Mouse (Mus musculus): ENCODE data around the gene Peli2.

Gene Peli2

DNA sequence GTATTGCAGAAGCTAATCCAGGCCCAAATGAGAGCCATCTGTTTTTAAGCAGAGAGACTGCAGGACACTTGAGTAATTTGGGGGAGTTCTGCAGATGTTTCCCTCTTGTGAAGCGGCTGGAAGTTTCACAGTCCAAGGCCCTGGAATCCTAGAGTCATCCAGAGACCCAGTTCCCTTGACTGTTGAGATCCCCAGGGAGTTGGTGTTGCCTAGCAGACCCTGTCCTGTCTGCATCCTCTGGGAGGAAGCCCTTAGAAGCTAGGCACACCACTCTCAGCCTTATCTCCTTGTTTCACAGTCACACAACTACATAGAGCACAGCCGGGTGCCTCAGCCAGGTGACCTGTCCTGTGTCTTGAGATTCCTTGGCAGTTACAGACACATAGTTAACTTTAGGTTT is 30.9 kb downstream of the Peli2 start:
- no peak for DNase-seq (ENCODE audit: low spot score in 2 of 2)

DNA sequence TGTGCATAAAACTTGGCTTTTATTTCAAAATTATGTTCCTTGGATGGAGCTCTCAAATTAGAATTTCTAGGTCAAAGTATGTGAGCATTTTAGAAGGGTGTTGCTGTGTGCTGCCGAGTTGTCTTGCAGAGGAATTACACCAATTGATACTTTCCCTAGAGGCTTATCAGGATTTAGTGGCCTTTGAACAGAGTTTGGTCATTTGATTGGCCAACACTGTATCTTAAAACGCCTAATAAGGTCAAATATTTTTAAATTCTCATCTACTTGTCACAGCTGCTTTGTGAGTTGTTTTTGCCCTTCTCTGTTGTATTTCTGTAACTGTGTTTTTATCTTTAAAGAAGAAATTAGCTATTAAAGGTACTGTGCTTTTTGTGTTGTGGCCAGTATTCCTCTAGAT is 32.4 kb downstream of the Peli2 start:
- no peak for DNase-seq (ENCODE audit: low spot score in 2 of 2)

GRCm38 (mm10) chr14:48153865-48154511 is 33.4 kb downstream of the Peli2 start:
- no peak for DNase-seq (ENCODE audit: low spot score in 2 of 2)

DNA sequence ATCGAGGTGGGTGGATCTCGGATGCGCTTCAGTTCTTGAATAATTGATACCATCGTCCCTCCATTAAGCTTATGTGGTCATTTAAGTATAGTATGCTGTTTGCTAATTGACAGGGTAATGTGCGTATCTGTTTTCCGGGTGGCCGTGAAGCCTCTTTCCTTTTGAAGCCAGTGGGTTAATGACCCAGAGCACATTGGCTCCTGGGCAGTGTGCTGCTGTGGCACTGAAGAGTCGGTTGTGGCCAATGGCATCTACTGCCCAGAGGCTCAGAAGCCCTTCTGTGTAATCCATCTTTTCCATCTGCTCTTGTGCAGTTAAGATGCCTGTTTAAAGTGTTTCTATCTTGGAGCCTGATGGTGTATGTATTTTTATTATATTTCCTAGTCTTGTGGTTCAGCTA is 34.0 kb downstream of the Peli2 start:
- no peak for DNase-seq (ENCODE audit: low spot score in 2 of 2)

DNA sequence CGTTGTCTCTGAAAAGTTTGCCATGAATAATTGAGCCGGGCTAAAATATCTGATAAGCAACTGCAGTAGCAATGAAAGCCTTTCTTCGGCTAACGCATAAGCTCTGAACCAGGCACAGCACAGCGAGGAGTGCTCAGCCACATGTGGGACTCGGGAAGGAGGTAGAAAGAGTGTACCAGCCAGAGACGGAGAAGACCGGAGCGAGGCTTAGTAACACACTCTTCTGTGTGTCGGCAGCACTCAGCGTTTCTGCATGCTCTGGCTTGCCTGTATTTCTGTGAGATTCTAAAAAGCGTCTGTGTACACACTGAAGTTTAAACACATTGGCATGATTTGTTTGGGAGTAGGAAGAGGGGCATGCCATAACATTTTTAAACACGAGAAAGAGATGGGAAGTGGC is 34.5 kb downstream of the Peli2 start:
- DNase-seq (ENCODE audit: low spot score in 2 of 2), result no peak

- DNase-seq (ENCODE audit: low spot score in 2 of 2), result no peak
Observed at GRCm38 (mm10) chr14:48157085-48157484, 36.5 kb downstream of the Peli2 start.

DNA sequence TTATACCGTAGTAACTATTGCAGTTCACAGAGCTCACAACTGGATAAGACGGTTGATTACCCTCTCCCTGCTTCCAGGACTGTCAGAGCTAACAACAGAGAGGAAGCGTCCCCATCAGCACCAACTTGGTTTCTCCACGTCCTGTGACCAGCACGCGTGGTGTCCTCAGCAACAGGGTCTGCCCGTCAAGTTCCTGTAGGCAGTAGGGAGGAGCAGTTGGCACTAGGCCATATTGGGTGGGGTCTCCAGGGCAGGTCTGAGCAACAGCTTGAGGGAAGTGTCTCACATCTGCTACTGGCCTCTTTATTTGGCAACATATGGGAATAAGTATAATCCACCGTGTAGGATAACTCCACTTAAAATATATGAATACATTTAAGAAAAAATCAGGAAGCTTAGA is 37.2 kb downstream of the Peli2 start:
- DNase-seq (ENCODE audit: low spot score in 2 of 2), result no peak

DNA sequence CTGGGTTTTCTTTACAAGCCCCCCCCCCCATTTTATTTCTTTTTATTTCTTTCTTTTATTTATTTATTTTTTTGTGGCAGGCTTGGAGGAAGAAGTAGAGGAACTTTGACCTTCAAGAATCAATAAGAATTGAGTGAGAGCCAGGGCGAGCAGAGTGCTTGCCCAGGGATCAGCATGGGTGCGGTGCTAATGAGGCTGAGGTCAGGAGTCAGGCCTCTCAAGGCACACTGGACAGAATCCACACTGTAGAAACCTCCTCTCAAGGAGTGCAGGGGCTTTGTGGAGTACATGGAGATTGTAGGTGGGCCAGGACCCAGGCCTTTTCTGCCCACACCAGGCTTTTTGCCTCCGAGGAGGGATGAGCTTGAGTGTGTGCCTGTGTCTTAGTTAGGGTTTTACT is 38.8 kb downstream of the Peli2 start:
- no peak for DNase-seq (ENCODE audit: low spot score in 2 of 2)

DNA sequence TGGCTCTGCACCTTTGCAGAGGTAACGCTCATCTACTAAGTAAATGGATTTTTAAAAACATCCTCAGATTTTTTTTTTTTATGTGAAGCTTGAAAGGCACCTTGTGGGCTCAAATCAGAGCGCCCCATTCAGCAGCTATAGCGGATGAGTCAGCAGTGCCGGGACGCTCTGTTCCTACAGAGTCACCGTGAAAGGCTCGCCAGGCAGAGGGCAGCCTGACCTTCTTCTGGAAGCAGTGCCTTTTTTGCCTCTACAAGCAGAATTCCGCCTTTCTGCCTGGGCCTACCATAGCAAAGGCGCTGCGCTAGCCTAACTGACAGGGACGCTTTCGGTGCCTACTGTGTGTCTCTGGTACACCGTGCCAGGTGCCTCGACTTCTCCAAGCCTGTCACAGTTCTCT is 41.8 kb downstream of the Peli2 start:
- no peak for DNase-seq (ENCODE audit: low spot score in 2 of 2)

GRCm38 (mm10) chr14:48164917-48165316 is 44.3 kb downstream of the Peli2 start:
- DNase-seq (ENCODE audit: low spot score in 2 of 2), result no peak

- DNase-seq (ENCODE audit: low spot score in 2 of 2), result no peak
Observed at GRCm38 (mm10) chr14:48166396-48166795, 45.8 kb downstream of the Peli2 start.

GRCm38 (mm10) chr14:48167020-48167419 is 46.4 kb downstream of the Peli2 start:
- DNase-seq (ENCODE audit: low spot score in 2 of 2), result no peak

DNA sequence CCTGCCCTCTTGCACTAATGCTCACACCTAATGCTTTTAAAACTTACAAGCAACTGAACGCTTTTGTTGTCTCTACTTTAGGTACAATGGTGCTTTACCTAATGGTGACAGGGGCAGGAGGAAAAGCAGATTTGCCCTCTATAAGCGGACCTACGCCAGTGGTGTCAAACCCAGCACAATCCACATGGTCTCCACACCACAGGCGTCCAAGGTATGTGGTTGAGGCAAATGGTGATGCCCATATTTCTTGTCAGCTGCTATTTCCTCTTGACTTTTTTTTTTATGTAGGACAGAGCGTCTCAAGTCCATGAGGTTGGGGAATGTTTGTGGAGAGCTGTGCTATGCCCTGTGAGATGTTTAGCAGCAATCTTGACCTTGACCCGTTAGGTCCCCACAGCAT is 47.5 kb downstream of the Peli2 start:
- DNase-seq (ENCODE audit: low spot score in 2 of 2), result no peak

GRCm38 (mm10) chr14:48169970-48170369 is 49.3 kb downstream of the Peli2 start:
- no peak for DNase-seq (ENCODE audit: low spot score in 2 of 2)

DNA sequence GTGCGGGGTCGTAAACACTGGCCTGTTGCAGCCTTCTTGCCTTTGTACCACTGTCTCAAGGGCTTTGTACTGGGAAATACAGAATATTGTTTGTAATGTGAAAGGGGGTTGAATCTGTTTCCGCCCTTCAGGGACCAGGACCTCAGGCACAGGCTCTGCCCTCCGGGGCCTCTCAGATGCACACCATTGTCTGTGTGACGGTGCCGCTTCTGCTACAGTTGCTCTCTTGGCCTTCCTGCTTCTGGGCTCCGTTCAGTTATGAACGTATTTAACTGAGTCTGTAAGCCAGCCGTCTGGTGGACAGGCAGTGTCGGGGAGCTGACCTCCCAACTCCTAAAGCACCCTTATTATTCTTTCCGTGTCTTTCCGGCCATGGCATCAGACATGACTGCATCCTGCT is 50.6 kb downstream of the Peli2 start:
- DNase-seq (ENCODE audit: low spot score in 2 of 2), result no peak

GRCm38 (mm10) chr14:48172026-48172425 is 51.4 kb downstream of the Peli2 start:
- DNase-seq (ENCODE audit: low spot score in 2 of 2), result no peak

- DNase-seq (ENCODE audit: low spot score in 2 of 2), result no peak
Observed at GRCm38 (mm10) chr14:48172876-48173275, 52.3 kb downstream of the Peli2 start.

DNA sequence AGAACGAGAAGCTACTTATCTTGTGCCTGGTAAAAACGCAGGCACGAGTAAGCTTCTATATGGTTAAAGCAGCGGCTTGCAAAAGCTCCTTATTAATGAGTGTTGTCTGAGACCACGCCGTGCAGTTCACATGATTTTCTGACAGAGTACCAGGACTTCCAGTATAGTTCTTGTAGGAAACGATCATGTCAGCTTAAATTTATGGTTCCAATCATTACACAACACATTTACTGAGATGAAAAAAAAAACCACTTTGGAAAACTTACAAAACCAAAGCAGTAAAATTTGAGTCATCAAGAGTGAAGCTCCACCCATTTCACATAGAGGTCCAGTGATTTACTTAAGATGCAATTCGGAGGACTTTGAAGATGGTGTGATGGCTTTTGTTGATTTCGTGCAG is 53.2 kb downstream of the Peli2 start:
- no peak for DNase-seq (ENCODE audit: low spot score in 2 of 2)

DNA sequence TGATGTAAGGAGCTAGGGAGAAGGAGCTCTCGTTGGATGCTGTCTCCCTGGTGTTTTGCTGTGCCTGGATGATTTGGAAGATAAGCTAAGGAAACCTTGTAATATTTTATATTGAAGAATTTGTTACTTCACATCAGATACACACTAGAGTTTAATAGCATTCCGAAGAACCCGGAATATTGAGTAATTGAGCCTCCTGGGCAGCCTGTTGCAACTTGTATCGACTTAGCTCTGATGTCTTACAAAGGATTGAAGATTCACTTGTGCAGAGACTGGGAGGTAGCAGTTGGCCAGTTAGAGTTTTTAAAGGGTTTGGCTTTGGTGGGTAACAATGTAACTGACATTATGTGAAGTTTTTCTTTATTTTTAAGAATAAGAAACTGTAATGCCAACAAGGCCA is 53.7 kb downstream of the Peli2 start:
- no peak for DNase-seq (ENCODE audit: low spot score in 2 of 2)

DNA sequence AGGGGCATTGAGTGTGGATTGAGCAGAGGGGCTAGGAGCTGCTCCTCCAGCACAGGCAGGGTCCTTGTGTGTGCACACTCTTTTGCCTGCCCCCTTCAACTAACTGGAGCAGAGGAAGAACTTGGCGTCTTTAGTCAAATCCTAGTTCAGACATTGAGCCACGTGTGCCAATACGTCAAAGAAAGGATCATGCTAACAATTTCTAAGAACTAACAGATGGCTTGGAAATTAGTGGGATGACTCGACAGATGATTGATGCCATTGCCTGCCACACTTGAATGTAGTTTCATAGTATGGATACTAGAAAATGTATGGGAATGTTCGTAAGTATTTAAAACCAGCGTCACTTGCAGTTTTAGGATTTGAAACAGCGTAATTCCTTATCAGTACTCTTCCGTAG is 54.5 kb downstream of the Peli2 start:
- DNase-seq (ENCODE audit: low spot score in 2 of 2), result no peak

GRCm38 (mm10) chr14:48178304-48178995 is 57.8 kb downstream of the Peli2 start:
- no peak for DNase-seq (ENCODE audit: low spot score in 2 of 2)

DNA sequence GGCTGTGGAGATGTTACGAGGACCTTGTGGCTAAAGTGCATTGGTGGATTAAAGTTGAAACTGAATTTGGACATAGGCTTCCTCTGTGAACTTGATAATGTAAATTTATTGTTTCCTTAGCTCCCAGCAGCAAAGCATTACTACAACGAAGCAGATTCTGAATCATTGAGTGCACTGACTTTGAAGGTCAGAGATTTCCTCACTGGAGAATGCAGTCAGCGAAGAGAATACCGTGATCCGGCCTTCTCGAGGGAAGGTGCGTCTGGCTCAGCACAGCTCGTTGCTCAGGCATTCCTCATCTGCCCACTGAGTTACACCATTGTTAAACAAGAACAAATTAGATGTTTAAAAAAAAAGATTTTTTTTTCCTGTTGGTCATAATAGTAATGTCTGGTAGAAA is 58.4 kb downstream of the Peli2 start:
- no peak for DNase-seq (ENCODE audit: low spot score in 2 of 2)

- DNase-seq (ENCODE audit: low spot score in 2 of 2), result no peak
Observed at GRCm38 (mm10) chr14:48186302-48186701, 65.7 kb downstream of the Peli2 start.

DNA sequence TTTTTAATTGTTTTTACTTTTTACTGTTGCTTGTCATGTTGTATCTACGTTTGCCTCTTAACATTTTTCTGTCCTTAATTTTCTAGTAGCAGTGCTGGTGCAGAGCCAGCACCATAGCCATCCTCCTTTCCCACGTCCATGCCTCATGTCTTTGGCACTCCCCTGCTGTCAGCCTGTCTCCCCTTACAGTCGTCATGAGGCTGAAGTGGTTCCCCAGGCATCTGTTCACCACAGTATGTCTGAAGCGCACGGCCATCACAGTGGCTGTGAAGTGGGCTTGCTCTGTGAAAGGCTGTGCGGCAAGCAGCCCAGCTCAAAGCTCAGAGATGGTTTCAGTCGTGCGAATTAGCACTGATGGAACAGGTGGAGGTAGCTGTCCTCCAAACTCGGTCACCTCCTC is 66.5 kb downstream of the Peli2 start:
- no peak for DNase-seq (ENCODE audit: low spot score in 2 of 2)

Measured in spleen, postnatal 14 days (tissue).